ENCODE assay signal across 9 mouse cellular contexts in genomic region chr3:141862816-141863461, GRCm38 (mm10).
DNase-seq lines count a peak whose midpoint lies in the region; ATAC-seq and TF ChIP-seq lines count a peak whose summit lies in the region.
"Had no signal": no experiment of that assay in that cellular context is flagged by ENCODE, and none has a peak within 500 bp of the region (broad histone marks: within the 10 kb centered on the region; RNA-seq: fewer than 3 reads in every experiment).

No protein-coding gene starts in this region.

- WGBS in heart, embryonic 15.5 days: 16% methylated on average over 13 of the region's 13 CpGs
- WGBS in lung, embryonic 14.5 days: 15% methylated on average over 13 of the region's 13 CpGs

- TF ChIP-seq CTCF in lung, embryonic 14.5 days (IDR thresholded peaks at IDR 0.05; ENCODE audit: low read depth): peak; percentile 88

- H3K27ac ChIP-seq in heart, embryonic 15.5 days: no peak overlapping the region
- H3K27ac ChIP-seq in lung, embryonic 14.5 days (ENCODE audit: low read depth): no peak overlapping the region
- H3K27ac ChIP-seq: macrophage had no signal

- H3K9ac ChIP-seq in heart, embryonic 15.5 days: no peak overlapping the region
- H3K9ac ChIP-seq in lung, embryonic 14.5 days: no peak overlapping the region

- peak; percentile 58 for ATAC-seq in heart, embryonic 15.5 days (replicated peaks; ENCODE audit: insufficient number of reproducible peaks, insufficient read depth, low FRiP score, low read depth)
- ATAC-seq in lung, embryonic 14.5 days (ENCODE audit: insufficient read depth): peak; percentile 89

- H3K9me3 ChIP-seq in heart, embryonic 15.5 days (replicated peaks): no peaks in the 10 kb centered on the region
- no peaks in the 10 kb centered on the region for H3K9me3 ChIP-seq in lung, embryonic 14.5 days (ENCODE audit: low read depth, low read length)

- peak overlapping the region; percentile 45; the same call in 1 of the 2 replicates for H3K4me2 ChIP-seq in heart, embryonic 15.5 days
- no peak overlapping the region for H3K4me2 ChIP-seq in lung, embryonic 14.5 days

- H3K36me3 ChIP-seq in heart, embryonic 15.5 days: no peaks in the 10 kb centered on the region
- H3K36me3 ChIP-seq in lung, embryonic 14.5 days (ENCODE audit: insufficient read depth): no peaks in the 10 kb centered on the region

- no peaks in the 10 kb centered on the region for H3K27me3 ChIP-seq in heart, embryonic 15.5 days
- no peaks in the 10 kb centered on the region for H3K27me3 ChIP-seq in lung, embryonic 14.5 days (ENCODE audit: insufficient read depth, low read length)

- H3K4me1 ChIP-seq in heart, embryonic 15.5 days (replicated peaks): no peaks in the 10 kb centered on the region
- no peaks in the 10 kb centered on the region for H3K4me1 ChIP-seq in lung, embryonic 14.5 days (ENCODE audit: insufficient read depth)

- peak; percentile 82 for DNase-seq in ES-CJ7 (ENCODE audit: low read depth, low spot score)
- peak; percentile 51 for DNase-seq in adrenal gland, postnatal 10 days
- peak; percentile 67 for DNase-seq in embryo, embryonic 9.5 days (ENCODE audit: extremely low spot score)
- peak; percentile 68 for DNase-seq in kidney, postnatal 10 days
- peak; percentile 87 for DNase-seq in lung, embryonic 14.5 days
- DNase-seq in ovary, postnatal 14 days (ENCODE audit: low spot score): peak; percentile 33
- DNase-seq in spleen, postnatal 36 days (ENCODE audit: low spot score in 2 of 2): no peak

- no peak overlapping the region for H3K4me3 ChIP-seq in heart, embryonic 15.5 days
- no peak overlapping the region for H3K4me3 ChIP-seq in lung, embryonic 14.5 days (ENCODE audit: low read depth, low read length)

Comparison
In these comparisons a context has a peak if more than half of its experiments do, and no peak if none do; other contexts are left out.
1. DNase-seq: peak in ES-CJ7 (single experiment), adrenal gland, postnatal 10 days (single experiment), embryo, embryonic 9.5 days (single experiment), kidney, postnatal 10 days (single experiment), lung, embryonic 14.5 days (single experiment) and ovary, postnatal 14 days (single experiment); none in spleen, postnatal 36 days (0 of 2).